Mouse (Mus musculus) right cerebral cortex, postnatal 10 days (tissue): ENCODE data around the gene Olfr1034.
"Not testable (repeated sequence)": the region's sequence is repeated elsewhere in the genome, so short reads cannot be mapped to it uniquely, and the experiment has no call there.

Source experiments
- DNase-seq, 2 experiments: peaks; one replicate each; pipeline ENCODE4 v3.0.0; 2021; ENCODE audit warnings: low spot score in 2 of 2

The Olfr1034 gene

DNA sequence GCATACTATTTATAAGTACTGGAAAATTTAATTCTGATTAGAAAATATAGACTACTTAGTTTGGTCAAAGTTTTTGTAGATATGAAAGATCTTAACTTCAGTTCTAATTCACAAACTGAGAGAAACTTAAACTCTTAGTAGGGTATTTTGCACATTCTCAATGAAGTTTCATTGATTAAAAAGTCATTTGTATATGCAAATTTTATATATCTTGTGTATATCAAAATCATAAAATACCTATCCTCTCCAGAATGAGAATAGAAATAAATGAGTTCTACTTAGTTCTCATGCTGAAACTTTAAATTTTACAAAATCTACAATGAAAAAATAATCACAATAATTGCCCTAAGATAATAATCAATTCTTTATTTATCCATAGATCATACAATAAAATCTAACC lies at the start of gene Olfr1034:
Olfr1034 (plus strand) TSS at position 301 of the 400 bp plus-strand sequence.
- DNase-seq = no peak

- no peak for DNase-seq
Measured at GRCm38 (mm10) chr2:86005240-86005639, 40.4 kb upstream of the Olfr1034 start, which contains the start of gene Olfr1032. Gene Olfr1032 (plus strand): TSS chr2:86005540.

DNA sequence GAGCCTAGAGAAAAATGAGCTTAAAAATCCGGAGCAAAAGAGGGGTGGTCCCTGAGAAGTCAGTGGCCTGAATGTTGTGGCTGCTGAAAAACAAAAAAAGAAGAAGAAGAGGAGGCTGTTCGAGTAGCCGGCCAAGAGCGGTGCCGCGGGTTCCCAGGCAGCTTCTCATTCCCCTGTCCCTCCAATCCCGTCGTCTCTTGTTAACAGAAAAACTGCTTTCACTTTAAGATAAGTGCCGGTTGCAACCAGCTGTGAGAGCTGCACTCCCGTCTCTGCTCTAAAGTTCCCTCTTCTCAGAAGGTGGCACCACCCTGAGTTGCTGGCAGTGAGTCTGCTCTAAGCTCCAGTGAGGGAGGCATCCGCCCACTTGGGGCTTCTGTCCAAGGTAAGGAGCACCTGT lies 25.3 kb upstream of the Olfr1034 start, which contains the start of gene Olfr1033:
Olfr1033 (plus strand) TSS at position 228 of the 400 bp plus-strand sequence.
- not testable (repeated sequence) for DNase-seq

GRCm38 (mm10) chr2:86021518-86021917 lies 24.1 kb upstream of the Olfr1034 start:
- not testable (repeated sequence) for DNase-seq

- not testable (repeated sequence) for DNase-seq
Measured at GRCm38 (mm10) chr2:86050777-86051176, 5.1 kb downstream of the Olfr1034 start.

DNA sequence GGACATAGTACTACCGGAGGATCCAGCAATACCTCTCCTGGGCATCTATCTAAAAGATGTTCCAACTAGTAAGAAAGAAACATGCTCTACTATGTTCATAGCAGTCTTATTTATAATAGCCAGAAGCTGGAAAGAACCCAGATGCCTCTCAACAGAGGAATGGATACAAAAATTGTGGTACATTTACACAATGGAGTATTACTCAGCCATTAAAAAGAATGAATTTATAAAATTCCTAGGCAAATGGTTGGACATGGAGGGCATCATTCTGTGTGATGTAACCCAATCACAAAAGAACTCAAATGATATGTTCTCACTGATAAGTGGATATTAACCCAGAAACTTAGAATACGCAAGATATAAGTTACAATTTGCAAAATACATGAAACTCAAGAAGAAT lies 18.1 kb downstream of the Olfr1034 start:
- not testable (repeated sequence) for DNase-seq

DNA sequence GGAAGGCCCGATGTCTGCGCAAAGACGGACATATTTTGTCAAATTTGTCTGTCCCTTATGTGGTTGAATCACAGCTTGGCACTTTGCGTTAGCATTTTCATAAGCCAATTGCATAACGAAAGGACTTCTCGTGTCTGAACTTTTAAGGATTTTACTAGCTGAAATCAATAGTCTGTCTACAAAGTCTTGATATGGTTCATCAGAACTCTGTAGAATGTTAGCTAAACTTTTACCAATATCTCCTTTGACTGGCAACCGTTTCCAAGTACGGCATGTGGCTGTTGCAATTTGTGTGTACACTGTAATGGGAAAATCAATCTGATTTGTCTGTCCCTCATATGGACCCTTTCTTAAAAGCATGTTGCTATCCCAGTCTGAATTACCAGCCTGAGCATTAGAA lies 24.5 kb downstream of the Olfr1034 start:
- DNase-seq = no peak

- DNase-seq = not testable (repeated sequence)
Measured at GRCm38 (mm10) chr2:86073692-86074091, 28.0 kb downstream of the Olfr1034 start, which contains the start of gene Olfr1036. Gene Olfr1036 (plus strand): TSS chr2:86073992.

DNA sequence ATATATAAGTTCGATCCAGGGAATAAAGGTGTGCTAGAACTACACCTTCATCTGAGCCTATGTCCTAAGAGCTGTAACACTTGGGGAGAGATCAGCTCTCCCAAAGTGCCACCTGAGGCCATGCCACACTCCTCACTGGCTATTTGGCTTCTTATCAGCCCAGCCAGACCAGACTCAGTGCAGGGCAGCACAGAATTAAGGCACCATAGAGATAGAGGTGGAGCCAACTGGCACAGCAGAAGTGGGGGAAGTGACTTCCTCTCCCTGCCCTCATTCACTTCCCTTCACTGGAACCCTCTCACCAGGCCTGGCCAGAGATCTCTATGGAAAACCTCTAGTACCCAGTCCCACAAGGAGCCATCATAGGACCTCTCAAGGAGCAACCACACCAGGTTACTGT lies 34.8 kb downstream of the Olfr1034 start:
- not testable (repeated sequence) for DNase-seq

GRCm38 (mm10) chr2:86087285-86087684 lies 41.6 kb downstream of the Olfr1034 start, which contains the start of gene Olfr1037:
Gene Olfr1037 (minus strand): TSS chr2:86087385.
- no peak for DNase-seq
